Mouse (Mus musculus) adrenal gland, postnatal 4 days (tissue): ENCODE data around the gene Anapc5. TPM values are rescaled to one million over a fixed set of nuclear protein-coding genes. Genes with fewer than 3 reads are reported as not detected.
A peak's percentile ranks its signal among the peaks of the same experiment; 100 is the strongest.

Source experiments
- DNase-seq, 2 experiments: peaks; one replicate each; pipeline ENCODE4 v3.0.0; 2021 to 2022; ENCODE audit warnings: low spot score in 2 of 2, mixed read lengths in 2 of 2
- total RNA-seq, 2 experiments: library from RNA; stranded (reverse); gene quantifications; 2 replicates each; pipeline ENCODE4 v1.2.3; 2021

Gene Anapc5
- total RNA-seq, 2 experiments from 2014 or later = 308 to 320 TPM

DNA sequence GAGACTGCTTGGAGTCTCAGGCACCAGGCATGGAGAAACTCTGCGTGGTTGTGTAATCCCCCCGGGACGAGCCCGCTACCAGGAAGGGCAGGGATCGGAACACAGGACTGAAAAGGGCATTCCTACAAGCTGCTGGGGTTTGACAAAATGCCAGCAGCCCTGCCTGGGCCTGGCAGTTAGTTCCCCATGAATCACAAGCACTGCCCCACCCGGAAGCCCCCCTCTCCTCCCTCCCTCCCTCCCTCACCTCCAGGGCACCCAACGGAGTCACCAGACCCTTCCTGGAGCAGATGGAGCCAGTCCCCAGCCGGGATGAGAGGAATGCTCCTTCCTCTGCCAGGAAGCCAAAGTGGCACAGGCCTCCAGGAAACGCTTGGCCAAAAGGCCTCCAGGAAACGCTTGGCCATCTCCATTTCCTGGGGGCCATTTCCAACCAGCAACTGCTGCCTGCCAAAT is 50.3 kb downstream of the Anapc5 start:
- peak; percentile 43 to 47 for DNase-seq

DNA sequence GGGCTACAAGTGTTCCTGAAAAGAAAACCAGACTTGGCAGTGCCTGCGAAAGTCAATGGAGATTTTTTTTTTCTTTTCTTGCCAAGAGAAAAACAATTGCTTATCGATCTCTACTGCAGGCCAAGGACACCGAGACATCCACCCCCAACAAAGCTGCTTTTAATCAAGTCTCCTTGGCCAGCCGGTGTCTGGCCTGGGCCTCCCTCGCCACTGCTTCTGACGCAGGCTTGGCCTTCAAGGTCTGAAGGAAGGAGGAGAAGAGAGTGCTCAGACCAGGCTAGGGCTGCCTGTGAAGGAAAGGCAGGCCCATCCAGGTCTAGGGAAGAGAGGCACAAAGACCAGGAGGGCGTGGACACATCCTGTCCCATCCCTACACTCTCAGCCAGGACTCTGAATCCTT is 50.8 kb downstream of the Anapc5 start:
- no peak for DNase-seq

- no peak for DNase-seq
These were observed 52.0 kb downstream of the Anapc5 start for GRCm38 (mm10) chr5:122769101-122769568.

DNA sequence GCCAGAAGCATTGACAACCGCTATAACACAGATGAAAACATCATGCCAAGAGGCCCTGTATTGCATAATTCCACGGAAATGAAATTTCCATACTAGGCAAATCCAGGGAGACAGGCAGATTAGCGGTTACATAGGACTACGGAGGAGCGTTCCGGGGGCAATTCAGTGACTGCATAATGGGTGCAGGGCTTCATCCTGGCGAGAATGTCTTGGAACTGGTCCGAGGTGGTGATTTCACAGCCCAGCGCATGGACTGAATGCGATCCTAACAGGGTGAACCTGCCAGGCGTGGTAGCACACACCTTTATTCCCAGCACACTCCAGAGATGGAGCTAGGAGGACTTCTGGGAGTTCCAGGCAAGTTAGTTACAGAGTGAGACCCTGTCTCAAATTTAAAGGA is 53.9 kb downstream of the Anapc5 start:
- no peak for DNase-seq

DNA sequence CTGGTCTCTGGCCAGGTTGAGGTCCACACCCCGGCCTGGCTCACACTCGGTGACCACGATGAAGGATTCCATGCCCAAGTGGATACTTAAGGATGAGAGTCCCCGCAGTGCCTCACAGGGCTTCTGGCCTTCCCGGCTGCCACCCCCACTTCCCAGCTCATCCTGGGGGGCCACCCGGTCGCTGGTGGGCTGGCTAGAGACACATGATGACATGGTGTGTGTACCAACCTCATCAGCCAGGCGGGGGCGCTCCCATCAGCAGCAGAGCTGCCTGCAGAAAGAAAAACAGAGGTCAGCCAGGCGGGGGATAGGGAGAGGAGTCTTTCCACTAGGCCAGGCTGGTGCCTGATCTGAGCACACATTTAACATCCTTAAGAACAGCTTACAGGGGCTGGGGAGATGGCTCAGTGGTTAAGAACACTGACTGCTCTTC is 57.1 kb downstream of the Anapc5 start:
- DNase-seq = no peak

DNA sequence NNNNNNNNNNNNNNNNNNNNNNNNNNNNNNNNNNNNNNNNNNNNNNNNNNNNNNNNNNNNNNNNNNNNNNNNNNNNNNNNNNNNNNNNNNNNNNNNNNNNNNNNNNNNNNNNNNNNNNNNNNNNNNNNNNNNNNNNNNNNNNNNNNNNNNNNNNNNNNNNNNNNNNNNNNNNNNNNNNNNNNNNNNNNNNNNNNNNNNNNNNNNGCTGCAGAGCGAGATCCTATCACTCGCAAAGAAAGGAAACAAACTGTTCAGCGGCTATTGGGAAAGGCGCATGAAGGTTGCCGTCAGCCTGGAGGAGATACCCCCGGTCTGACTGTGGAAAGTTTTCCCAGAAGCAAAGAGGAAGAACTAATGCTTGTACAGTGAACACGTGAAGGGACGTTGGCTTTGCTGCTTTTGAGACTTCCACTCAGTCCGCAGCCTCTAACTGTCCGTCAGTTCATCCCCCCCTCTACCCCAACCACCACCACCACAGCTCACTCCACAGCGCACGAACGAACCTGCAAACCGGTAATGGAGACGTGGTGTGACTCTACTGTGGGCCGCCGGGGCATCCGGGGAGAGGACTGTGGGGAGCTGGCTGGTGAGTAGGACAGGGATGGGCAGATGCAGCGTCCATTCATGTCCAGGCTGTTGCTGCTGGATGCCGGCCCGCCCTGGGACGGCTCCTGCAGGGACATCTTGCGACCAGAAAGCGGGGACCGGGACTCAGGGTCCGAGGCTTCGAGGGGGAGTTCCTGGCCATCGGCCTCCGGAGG is 57.7 kb downstream of the Anapc5 start:
- DNase-seq = no peak

DNA sequence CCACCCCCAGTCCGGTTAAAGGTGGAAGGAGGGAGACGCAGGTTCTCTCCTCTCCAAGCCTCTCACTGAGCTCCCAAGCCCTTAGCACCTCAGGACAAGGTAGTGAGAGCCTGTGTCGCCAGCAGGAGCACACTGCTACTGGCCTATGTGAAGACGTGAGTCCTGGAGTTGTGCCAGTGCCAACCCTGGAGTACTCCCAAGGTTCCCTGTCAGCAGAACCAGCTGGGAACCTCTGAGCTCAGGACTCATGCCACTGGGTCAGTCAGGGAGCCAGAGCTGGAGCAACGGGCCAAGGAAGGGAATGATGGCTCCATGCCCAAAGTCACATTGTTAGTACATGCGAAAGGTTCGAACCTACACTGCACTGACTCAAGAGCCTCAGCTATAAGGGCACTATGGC is 64.5 kb downstream of the Anapc5 start:
- no peak for DNase-seq

- DNase-seq = no peak
These were observed 65.0 kb downstream of the Anapc5 start for GRCm38 (mm10) chr5:122756144-122756543.

GRCm38 (mm10) chr5:122755620-122756019 is 65.5 kb downstream of the Anapc5 start:
- no peak for DNase-seq

DNA sequence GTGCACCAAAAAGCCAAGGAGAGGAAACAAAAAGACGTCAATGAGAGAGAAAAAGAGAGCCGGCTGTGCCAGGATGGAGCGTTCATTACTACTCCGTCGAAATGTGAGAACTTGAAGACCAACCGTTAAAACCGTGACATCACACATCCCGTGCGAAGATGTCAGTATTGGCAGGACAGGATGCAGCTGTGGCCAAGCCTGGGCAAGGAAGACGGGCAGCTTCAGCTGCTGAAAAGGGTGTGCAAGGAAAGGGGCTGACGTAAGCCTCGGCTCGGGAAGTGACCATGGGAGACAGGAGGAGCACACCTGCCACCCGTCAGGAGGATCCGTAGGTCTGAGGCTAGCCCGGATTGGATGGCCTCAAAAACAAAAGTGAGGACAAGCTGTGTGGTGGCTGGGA is 66.7 kb downstream of the Anapc5 start:
- no peak for DNase-seq

- no peak for DNase-seq
These were observed 73.2 kb downstream of the Anapc5 start for GRCm38 (mm10) chr5:122747950-122748349.

DNA sequence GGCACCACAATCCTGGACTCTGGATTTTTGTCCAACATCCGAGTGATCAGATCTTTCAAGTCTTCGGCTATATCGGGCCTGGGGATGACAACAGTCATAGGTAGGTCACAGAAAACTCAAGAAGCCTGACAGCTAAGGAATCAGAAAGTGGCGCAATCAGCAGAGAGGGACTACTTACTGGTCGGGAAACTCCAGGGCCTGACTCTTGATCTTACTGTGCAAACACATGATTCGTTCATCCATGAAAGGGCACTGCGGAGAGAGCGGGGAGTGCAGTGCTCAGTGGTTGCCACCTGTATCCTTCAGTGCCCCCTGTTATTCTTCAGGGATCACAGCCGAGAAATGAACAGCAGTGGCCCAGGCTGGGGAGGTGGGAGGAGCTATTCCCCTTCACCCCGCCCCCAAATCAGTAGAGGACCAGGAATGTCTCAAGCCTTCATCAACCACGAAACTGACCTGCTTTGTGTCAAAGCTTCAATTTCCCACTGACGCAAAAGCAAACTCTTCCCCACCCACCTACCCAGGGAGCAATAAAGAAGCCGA is 77.2 kb downstream of the Anapc5 start:
- DNase-seq = no peak

Other genes with a start within 250 kb of the Anapc5 start
- 10 to 100 TPM; 20.2 to 24.3 TPM for gene Ift81, start 206.8 kb downstream of the Anapc5 start, total RNA-seq
- gene P2rx7, start 177.4 kb downstream of the Anapc5 start, total RNA-seq = 1 to 10 TPM; 4.0 to 4.6 TPM
- 10 to 100 TPM; 32.9 to 44.8 TPM for gene P2rx4, start 113.8 kb downstream of the Anapc5 start, total RNA-seq
- gene Camkk2, start 41.9 kb downstream of the Anapc5 start, total RNA-seq = 10 to 100 TPM; 31.5 to 36.3 TPM
- gene Rnf34, start 28.7 kb upstream of the Anapc5 start, total RNA-seq = 10 to 100 TPM; 21.1 to 24.5 TPM
- gene Kdm2b, start 168.5 kb upstream of the Anapc5 start, total RNA-seq = 10 to 100 TPM; 32.9 to 33.7 TPM
- 10 to 100 TPM; 12.6 to 14.1 TPM for gene Orai1, start 193.7 kb upstream of the Anapc5 start, total RNA-seq
- gene Morn3, start 225.7 kb upstream of the Anapc5 start, total RNA-seq = not detected
- gene Tmem120b, start 247.1 kb upstream of the Anapc5 start, total RNA-seq = 10 to 100 TPM; 11.4 to 12.2 TPM